Mouse (Mus musculus) bone marrow macrophage, adult 2 months (primary cell): ENCODE measurements around the gene Pgd.
A peak's percentile ranks its signal among the peaks of the same experiment; 100 is the strongest.

Experiments used
- CTCF ChIP-seq: IDR thresholded peaks from 2 replicates; pipeline ENCODE4 v1.5.1; 2012; ENCODE audit warnings: low read depth, mild to moderate bottlenecking, low read length, moderate library complexity
- POLR2A ChIP-seq: IDR thresholded peaks from 2 replicates; pipeline ENCODE4 v1.6.1; 2012; ENCODE audit warnings: mild to moderate bottlenecking, low read depth, low read length, borderline replicate concordance

GRCm38 (mm10) chr4:149144459-149144858, 22.1 kb downstream of the Pgd start:
- no peak for TF ChIP-seq POLR2A
- peak; percentile 97 for TF ChIP-seq CTCF
